Mouse (Mus musculus) urinary bladder, postnatal 14 days (tissue): Measurements from ENCODE around the gene Sctr.
A peak's percentile ranks its signal among the peaks of the same experiment; 100 is the strongest.

ENCODE experiments used
- DNase-seq: peaks from one replicate; pipeline ENCODE4 v3.0.0; 2021; ENCODE audit warnings: low spot score

Gene Sctr

DNA sequence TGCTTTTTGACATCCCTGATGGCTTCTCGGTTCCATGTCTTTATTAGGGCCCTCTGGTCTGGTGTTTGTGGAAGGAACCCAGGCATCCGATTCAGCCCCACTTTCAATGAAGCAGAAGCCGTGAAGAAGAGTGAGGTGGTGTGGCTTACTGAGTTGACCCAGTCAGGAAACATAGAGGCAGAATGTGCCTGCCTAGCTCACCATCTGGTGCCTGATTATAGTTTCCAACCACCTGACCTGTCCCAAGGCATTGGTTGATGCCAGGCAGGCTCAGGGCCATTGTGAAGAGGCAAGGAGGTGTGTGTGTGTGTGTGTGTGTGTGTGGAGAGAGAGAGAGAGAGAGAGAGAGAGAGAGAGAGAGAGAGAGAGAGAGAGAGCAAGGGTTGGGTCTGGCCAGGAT, 23.8 kb downstream of the Sctr start:
- no peak for DNase-seq

DNA sequence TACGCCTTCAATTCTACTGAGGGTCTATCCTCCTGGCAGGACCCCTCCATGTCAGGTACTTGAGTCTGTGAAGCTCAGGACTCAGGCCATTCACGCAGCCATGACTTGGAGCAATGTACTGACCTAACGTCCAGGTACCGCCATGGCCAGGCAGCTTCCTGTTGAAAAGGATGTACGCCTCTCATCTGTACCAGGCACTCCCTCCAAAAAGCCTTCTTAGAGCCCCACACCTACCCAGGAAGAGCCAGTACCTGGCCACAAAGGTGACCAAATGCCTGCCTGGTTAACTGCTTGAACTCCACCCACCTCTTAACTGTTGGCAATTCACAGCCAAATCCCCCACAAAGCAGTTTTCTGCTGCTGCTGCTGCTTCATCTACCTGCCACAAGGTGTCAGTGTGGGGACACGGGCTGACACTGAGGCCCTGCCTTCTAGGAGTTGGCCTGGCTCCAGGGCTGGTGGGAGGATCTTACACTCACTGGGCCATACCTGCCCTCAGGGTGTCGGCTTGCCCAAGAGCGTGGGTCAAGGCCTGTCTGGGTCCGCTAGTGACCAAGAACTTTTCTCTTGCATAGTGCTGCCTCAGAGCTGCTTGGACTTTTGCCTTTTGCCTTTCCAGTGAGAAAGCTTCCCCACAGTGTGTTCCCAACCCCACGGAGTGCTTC, 26.2 kb downstream of the Sctr start:
- DNase-seq: peak; percentile 86

GRCm38 (mm10) chr1:120033469-120033854, 26.8 kb downstream of the Sctr start:
- no peak for DNase-seq

GRCm38 (mm10) chr1:120034793-120035192, 28.1 kb downstream of the Sctr start:
- no peak for DNase-seq

- DNase-seq: no peak
These were observed 28.9 kb downstream of the Sctr start for GRCm38 (mm10) chr1:120035456-120036034.

DNA sequence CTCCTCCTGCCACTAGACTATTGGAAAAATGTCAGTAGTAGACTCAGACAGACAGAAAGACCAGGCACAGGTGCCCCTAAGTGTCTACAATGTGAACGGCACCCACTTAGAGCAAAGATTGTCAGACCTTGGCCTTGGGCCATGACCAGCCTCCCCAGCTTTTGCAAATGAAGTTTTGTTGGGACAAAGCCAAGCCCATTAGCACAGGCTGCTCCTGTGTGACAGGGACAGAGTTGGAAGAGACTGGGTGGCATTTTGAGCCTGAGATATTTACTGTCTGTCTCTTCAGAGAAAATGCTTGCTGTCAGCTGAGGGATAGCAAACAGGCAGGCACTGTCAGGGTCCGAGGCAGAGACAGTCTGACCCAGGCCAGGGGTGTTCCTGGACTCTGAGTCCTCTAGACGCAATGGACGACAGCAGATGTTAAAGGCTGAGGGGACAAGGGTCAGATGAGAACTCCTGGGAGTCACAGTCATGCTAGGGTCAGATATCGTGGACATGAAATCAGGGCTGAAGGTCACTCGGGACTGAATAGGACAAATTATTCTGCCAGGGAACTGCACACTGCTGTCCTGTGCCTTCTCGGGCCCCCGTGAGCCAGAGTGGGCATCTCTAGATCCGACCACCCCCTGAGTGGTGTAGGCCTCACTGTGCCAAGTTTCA, 30.5 kb downstream of the Sctr start:
- DNase-seq: no peak

GRCm38 (mm10) chr1:120038594-120038993, 31.9 kb downstream of the Sctr start:
- no peak for DNase-seq

DNA sequence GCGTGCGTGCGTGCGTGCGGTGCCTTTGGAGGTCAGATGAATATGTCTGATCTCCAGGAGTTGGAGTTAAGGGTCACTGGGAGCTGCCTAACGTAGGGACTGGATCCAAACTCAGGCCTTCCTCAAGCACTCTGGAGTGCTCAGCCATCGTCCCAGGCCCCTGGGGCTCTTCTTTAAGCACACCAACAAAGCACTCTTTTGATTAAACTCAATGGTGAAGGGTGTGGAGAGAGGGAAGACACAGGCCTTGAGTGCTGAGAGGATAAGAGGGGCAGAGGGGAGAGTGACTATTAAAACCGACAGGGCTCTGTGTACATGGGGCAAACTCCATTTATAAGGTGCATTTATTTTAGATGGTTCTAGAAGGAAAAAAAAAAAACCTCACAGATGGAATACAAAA, 35.7 kb downstream of the Sctr start:
- DNase-seq: no peak

- DNase-seq: no peak
These were observed 37.9 kb downstream of the Sctr start for GRCm38 (mm10) chr1:120044584-120044983.

DNA sequence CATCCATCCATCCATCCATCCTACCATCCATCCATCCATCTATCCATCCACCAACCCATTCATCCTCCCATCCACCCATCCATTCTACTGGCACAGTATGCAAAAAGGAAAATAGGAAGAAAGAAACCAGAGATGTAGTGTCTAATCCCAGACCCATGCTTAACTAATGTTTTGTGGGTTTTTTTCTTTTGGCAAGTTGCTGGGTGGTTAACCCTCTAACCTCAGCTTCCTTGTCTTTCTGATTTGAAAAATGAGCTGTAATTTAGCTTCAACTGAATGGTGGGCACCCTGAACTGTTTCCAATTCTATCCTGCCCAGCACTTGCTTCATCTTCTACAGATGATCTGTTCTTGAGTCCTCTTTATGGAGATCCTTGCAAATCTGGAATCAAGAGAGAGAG, 40.6 kb downstream of the Sctr start:
- DNase-seq: no peak

GRCm38 (mm10) chr1:120051070-120051469, 44.4 kb downstream of the Sctr start:
- DNase-seq: no peak

- DNase-seq: no peak
These were observed 48.3 kb downstream of the Sctr start for GRCm38 (mm10) chr1:120054997-120055396.

DNA sequence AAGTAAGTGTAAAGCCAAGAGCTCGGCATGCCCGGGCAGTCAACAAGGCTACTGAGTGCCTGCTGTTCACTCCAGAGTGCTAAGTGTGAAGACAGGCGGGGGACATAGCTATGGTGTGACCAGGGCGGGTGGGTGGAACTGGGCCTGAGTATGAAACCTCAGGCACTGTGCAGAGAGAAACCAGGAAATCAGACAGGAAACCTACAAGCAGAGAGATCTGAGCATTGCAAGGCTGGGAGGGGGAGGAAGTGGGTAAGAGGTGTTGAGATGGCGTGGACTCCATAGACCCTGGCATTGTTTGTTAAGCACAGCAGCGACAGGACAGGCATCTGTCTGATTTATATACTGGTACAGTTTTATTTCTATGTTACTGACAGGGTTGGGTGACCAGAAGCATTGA, 48.8 kb downstream of the Sctr start:
- no peak for DNase-seq

GRCm38 (mm10) chr1:120056236-120056635, 49.5 kb downstream of the Sctr start:
- no peak for DNase-seq

DNA sequence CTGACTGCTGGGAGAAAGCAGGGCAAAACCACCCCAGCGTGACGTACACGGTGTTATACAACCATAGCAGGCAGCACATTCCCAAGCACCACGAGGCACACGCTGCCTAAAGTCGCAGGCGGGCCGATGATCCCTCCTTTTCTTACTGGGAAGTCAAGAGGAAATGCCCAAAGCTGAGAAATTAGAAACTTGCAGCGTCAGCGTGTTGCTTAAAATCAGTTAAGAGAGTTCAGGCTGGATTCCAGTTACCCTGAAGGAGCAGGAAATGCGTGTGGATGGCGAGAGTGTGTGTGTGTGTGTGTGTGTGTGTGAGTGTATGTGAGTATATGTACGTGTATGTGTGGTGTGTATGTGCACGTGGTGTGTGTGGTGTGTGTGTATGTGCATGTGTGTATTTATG, 50.4 kb downstream of the Sctr start:
- no peak for DNase-seq

GRCm38 (mm10) chr1:120057674-120058430, 51.2 kb downstream of the Sctr start:
- no peak for DNase-seq

GRCm38 (mm10) chr1:120060687-120061086, 54.0 kb downstream of the Sctr start:
- no peak for DNase-seq

GRCm38 (mm10) chr1:120062231-120062630, 55.5 kb downstream of the Sctr start:
- DNase-seq: no peak

DNA sequence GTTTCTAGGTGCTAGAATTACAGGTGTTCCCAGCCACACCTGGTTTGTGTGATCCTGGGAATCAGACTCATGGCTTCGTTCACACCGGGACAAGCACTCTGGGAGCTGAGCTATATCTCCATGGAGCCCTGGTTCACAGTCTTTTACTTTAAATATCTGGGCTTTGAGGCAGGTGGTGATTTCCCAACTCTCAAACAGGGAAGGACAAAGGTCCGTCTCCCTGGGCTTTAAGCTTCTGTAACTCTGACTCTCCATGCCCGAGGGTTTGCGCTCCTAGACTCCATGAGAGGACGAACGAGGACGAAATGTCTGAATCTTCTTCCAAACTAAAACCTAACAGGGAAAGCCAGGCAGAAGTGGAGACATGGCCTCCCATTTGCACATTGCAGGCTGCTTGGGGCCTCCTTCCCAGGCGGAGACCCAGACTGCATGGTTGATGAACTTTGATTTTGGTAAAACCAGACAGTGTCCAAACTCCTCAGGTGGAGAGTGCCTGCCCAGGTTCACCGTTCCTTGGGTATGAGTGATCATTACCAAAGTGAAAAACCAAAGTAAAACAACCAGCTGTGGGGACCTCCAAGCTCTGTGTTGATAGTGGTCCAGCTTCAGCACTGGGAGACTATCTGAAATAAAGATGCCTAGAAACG, 57.5 kb downstream of the Sctr start:
- no peak for DNase-seq

- no peak for DNase-seq
These were observed 59.5 kb downstream of the Sctr start for GRCm38 (mm10) chr1:120066159-120066558.

GRCm38 (mm10) chr1:120066625-120067024, 59.9 kb downstream of the Sctr start:
- no peak for DNase-seq

DNA sequence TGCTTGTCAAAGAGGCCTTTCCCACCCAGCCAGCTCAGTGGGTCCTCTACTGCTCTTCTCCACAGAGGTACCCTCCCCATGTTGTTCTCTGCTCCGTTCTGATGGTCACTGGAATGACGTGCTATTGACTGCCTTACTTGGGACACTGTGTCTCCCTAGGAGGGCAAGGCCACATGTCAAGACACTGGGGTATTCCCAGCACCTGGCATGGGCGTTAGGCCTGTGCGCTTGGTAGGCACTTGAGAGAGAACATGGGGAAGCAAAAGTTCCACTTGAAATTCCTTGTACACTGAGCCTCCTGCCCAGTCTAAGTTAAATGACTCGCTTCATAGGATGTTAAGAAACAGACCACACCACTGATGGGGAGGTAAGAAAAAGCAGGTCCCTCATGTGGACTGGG, 62.4 kb downstream of the Sctr start:
- DNase-seq: no peak
